Mouse (Mus musculus): ENCODE measurements around the gene Opcml. TPM values are rescaled to one million over a fixed set of nuclear protein-coding genes. Genes with fewer than 3 reads are reported as not detected.

Opcml gene
- polyA plus RNA-seq, 1 experiment from 2014 or later = 0.02 TPM

- H3K27ac ChIP-seq (ENCODE audit: low read depth) = no peak overlapping the region
- 35% methylated on average over 10 of the region's 10 CpGs for WGBS (ENCODE audit: insufficient replicate concordance)
- ATAC-seq = no peak
- no peak overlapping the region for H3K4me3 ChIP-seq (ENCODE audit: low read depth, low read length)
- H3K36me3 ChIP-seq (replicated peaks; ENCODE audit: insufficient read depth, low read length) = no peaks in the 10 kb centered on the region
- H3K4me2 ChIP-seq (ENCODE audit: low read depth, low read length) = no peak overlapping the region
- no peaks in the 10 kb centered on the region for H3K27me3 ChIP-seq (ENCODE audit: insufficient read depth, low read length)
- no peak for DNase-seq
- no peaks in the 10 kb centered on the region for H3K9me3 ChIP-seq (ENCODE audit: low read length)
- no peaks in the 10 kb centered on the region for H3K4me1 ChIP-seq (ENCODE audit: insufficient read depth)
- TF ChIP-seq EP300 (IDR thresholded peaks at IDR 0.05; ENCODE audit: low read depth) = no peak
- no peak for TF ChIP-seq CTCF (IDR thresholded peaks at IDR 0.05; ENCODE audit: low read depth)
- H3K9ac ChIP-seq (replicated peaks) = no peak overlapping the region
Observed at GRCm38 (mm10) chr9:28336511-28337208, 546.1 kb downstream of the Opcml start.

- Histone ChIP-seq H3K27ac (ENCODE audit: low read depth) (no peak overlapping the region), H3K27me3 (ENCODE audit: insufficient read depth, low read length) (no peaks in the 10 kb centered on the region), H3K9ac (replicated peaks) (no peak overlapping the region), H3K4me2 (ENCODE audit: low read depth, low read length) (no peak overlapping the region), H3K9me3 (ENCODE audit: low read length) (no peaks in the 10 kb centered on the region), H3K4me3 (ENCODE audit: low read depth, low read length) (no peak overlapping the region), H3K4me1 (ENCODE audit: insufficient read depth) (no peaks in the 10 kb centered on the region), H3K36me3 (replicated peaks; ENCODE audit: insufficient read depth, low read length) (no peaks in the 10 kb centered on the region)
- no peak for ATAC-seq
- DNase-seq = no peak
- TF ChIP-seq EP300 (IDR thresholded peaks at IDR 0.05; ENCODE audit: low read depth) (no peak), CTCF (IDR thresholded peaks at IDR 0.05; ENCODE audit: low read depth) (no peak)
- 62% methylated on average over 2 of the region's 2 CpGs for WGBS (ENCODE audit: insufficient replicate concordance)
Observed at GRCm38 (mm10) chr9:28337837-28338236, 547.3 kb downstream of the Opcml start.

- H3K27me3 ChIP-seq (ENCODE audit: insufficient read depth, low read length) = no peaks in the 10 kb centered on the region
- H3K36me3 ChIP-seq (replicated peaks; ENCODE audit: insufficient read depth, low read length) = no peaks in the 10 kb centered on the region
- no peak overlapping the region for H3K27ac ChIP-seq (ENCODE audit: low read depth)
- H3K4me1 ChIP-seq (ENCODE audit: insufficient read depth) = no peaks in the 10 kb centered on the region
- H3K9ac ChIP-seq (replicated peaks) = no peak overlapping the region
- ATAC-seq = no peak
- TF ChIP-seq EP300 (IDR thresholded peaks at IDR 0.05; ENCODE audit: low read depth) (no peak), CTCF (IDR thresholded peaks at IDR 0.05; ENCODE audit: low read depth) (no peak)
- no peak for DNase-seq
- no peak overlapping the region for H3K4me3 ChIP-seq (ENCODE audit: low read depth, low read length)
- H3K4me2 ChIP-seq (ENCODE audit: low read depth, low read length) = no peak overlapping the region
- H3K9me3 ChIP-seq (ENCODE audit: low read length) = no peaks in the 10 kb centered on the region
Observed at GRCm38 (mm10) chr9:28354978-28355377, 564.4 kb downstream of the Opcml start.

GRCm38 (mm10) chr9:28357946-28358345, 567.4 kb downstream of the Opcml start:
- WGBS (ENCODE audit: insufficient replicate concordance) = 52% methylated on average over 3 of the region's 3 CpGs
- TF ChIP-seq CTCF (IDR thresholded peaks at IDR 0.05; ENCODE audit: low read depth) (no peak), EP300 (IDR thresholded peaks at IDR 0.05; ENCODE audit: low read depth) (no peak)
- H3K9me3 ChIP-seq (ENCODE audit: low read length) = no peaks in the 10 kb centered on the region
- no peaks in the 10 kb centered on the region for H3K27me3 ChIP-seq (ENCODE audit: insufficient read depth, low read length)
- H3K27ac ChIP-seq (ENCODE audit: low read depth) = no peak overlapping the region
- no peak overlapping the region for H3K9ac ChIP-seq (replicated peaks)
- ATAC-seq (no peak), DNase-seq (no peak)
- no peaks in the 10 kb centered on the region for H3K36me3 ChIP-seq (replicated peaks; ENCODE audit: insufficient read depth, low read length)
- no peak overlapping the region for H3K4me3 ChIP-seq (ENCODE audit: low read depth, low read length)
- no peak overlapping the region for H3K4me2 ChIP-seq (ENCODE audit: low read depth, low read length)
- H3K4me1 ChIP-seq (ENCODE audit: insufficient read depth) = no peaks in the 10 kb centered on the region

- H3K9ac ChIP-seq (replicated peaks) = no peak overlapping the region
- TF ChIP-seq CTCF (IDR thresholded peaks at IDR 0.05; ENCODE audit: low read depth) = no peak
- no peak for TF ChIP-seq EP300 (IDR thresholded peaks at IDR 0.05; ENCODE audit: low read depth)
- H3K27ac ChIP-seq (ENCODE audit: low read depth) = no peak overlapping the region
- no peaks in the 10 kb centered on the region for H3K27me3 ChIP-seq (ENCODE audit: insufficient read depth, low read length)
- no peaks in the 10 kb centered on the region for H3K9me3 ChIP-seq (ENCODE audit: low read length)
- WGBS (ENCODE audit: insufficient replicate concordance) = 80% methylated on average over 2 of the region's 2 CpGs
- DNase-seq = no peak
- H3K4me2 ChIP-seq (ENCODE audit: low read depth, low read length) = no peak overlapping the region
- ATAC-seq = no peak
- no peaks in the 10 kb centered on the region for H3K36me3 ChIP-seq (replicated peaks; ENCODE audit: insufficient read depth, low read length)
- H3K4me3 ChIP-seq (ENCODE audit: low read depth, low read length) = no peak overlapping the region
- no peaks in the 10 kb centered on the region for H3K4me1 ChIP-seq (ENCODE audit: insufficient read depth)
Observed at GRCm38 (mm10) chr9:28360691-28361090, 570.1 kb downstream of the Opcml start.

GRCm38 (mm10) chr9:28364473-28365159, 574.0 kb downstream of the Opcml start:
- TF ChIP-seq CTCF (IDR thresholded peaks at IDR 0.05; ENCODE audit: low read depth) (no peak), EP300 (IDR thresholded peaks at IDR 0.05; ENCODE audit: low read depth) (no peak)
- DNase-seq (no peak), ATAC-seq (no peak)
- Histone ChIP-seq H3K27me3 (ENCODE audit: insufficient read depth, low read length) (no peaks in the 10 kb centered on the region), H3K4me1 (ENCODE audit: insufficient read depth) (no peaks in the 10 kb centered on the region), H3K36me3 (replicated peaks; ENCODE audit: insufficient read depth, low read length) (no peaks in the 10 kb centered on the region), H3K4me3 (ENCODE audit: low read depth, low read length) (no peak overlapping the region), H3K9ac (replicated peaks) (no peak overlapping the region), H3K27ac (ENCODE audit: low read depth) (no peak overlapping the region), H3K4me2 (ENCODE audit: low read depth, low read length) (no peak overlapping the region), H3K9me3 (ENCODE audit: low read length) (no peaks in the 10 kb centered on the region)
- 72% methylated on average over 10 of the region's 10 CpGs for WGBS (ENCODE audit: insufficient replicate concordance)
